Mouse (Mus musculus) liver, adult 2 months (tissue): ENCODE data around the gene Chrna9. TPM values are rescaled to one million over a fixed set of nuclear protein-coding genes. Genes with fewer than 3 reads are reported as not detected.

Experiments used
- DNase-seq: peaks from one replicate; pipeline ENCODE4 v3.0.0-alpha.2; 2011; ENCODE audit warnings: low read depth, low spot score; ENCODE audit errors: extremely low read depth
- H3K27ac ChIP-seq: fragments of 200-500 bp; replicated peaks from 2 replicates; pipeline ENCODE4 v1.5.1; 2012; ENCODE audit warnings: low read depth, mild to moderate bottlenecking, control low read depth, inconsistent platforms, low read length; ENCODE audit not compliant: insufficient read depth
- H3K27me3 ChIP-seq: fragments of 200-500 bp; 2 replicates; pipeline ENCODE4 v1.6.1; 2012; ENCODE audit warnings: mild to moderate bottlenecking, moderate library complexity, low read length, inconsistent platforms; ENCODE audit not compliant: control insufficient read depth, insufficient read depth
- H3K36me3 ChIP-seq: fragments of 200-500 bp; 2 replicates; pipeline ENCODE4 v1.6.1; 2012; ENCODE audit warnings: low read length, inconsistent platforms; ENCODE audit not compliant: control insufficient read depth, insufficient read depth
- H3K4me1 ChIP-seq: fragments of 200-500 bp; 2 replicates; pipeline ENCODE4 v1.6.1; 2011; ENCODE audit warnings: low read length; ENCODE audit not compliant: control insufficient read depth, insufficient read depth
- H3K4me3 ChIP-seq: fragments of 200-500 bp; 2 replicates; pipeline ENCODE4 v1.5.1; 2011; ENCODE audit warnings: low read depth, mild to moderate bottlenecking, control low read depth, low read length, moderate library complexity; ENCODE audit not compliant: insufficient read depth
- H3K79me2 ChIP-seq: fragments of 200-500 bp; 2 replicates; pipeline ENCODE4 v1.6.1; 2012; ENCODE audit warnings: inconsistent platforms, mild to moderate bottlenecking, low read length, moderate library complexity; ENCODE audit not compliant: control insufficient read depth, insufficient read depth
- H3K9ac ChIP-seq: fragments of 200-500 bp; 2 replicates; pipeline ENCODE4 v1.6.1; 2012; ENCODE audit warnings: low read depth, mild to moderate bottlenecking, control low read depth, inconsistent platforms, low read length
- CTCF ChIP-seq: fragments of 200-500 bp; IDR thresholded peaks from 2 replicates; pipeline ENCODE4 v1.5.1; 2011; ENCODE audit warnings: low read depth, low read length, control low read depth
- POLR2A ChIP-seq: fragments of 200-500 bp; IDR thresholded peaks from 2 replicates; pipeline ENCODE4 v1.6.1; 2011; ENCODE audit warnings: low read length, control low read depth; ENCODE audit not compliant: insufficient read depth; ENCODE audit errors: extremely low read depth
- WGBS: fragments of 180-500 bp; shearing (Covaris S2); methylation state at CpG from one replicate; pipeline ENCODE4 v1.1.7; 2018; 5-methylcytosine and 5-hydroxymethylcytosine counted together
- polyA plus RNA-seq: library from polyadenylated mRNA; depleted of rRNA; stranded (reverse); fragments of >200 nt; gene quantifications from 2 replicates; pipeline ENCODE4 v1.2.3, GENCODE M21; 2012
- total RNA-seq: library from RNA; depleted of rRNA; stranded (reverse); fragments of >200 nt; gene quantifications from 2 replicates; pipeline ENCODE4 v1.2.3, GENCODE M21; 2014

The Chrna9 gene
- total and polyA plus RNA-seq, 2 experiments = not detected

- Histone ChIP-seq H3K36me3 (no peaks in the 10 kb centered on the region), H3K4me3 (no peak overlapping the region), H3K27me3 (no peaks in the 10 kb centered on the region), H3K9ac (no peak overlapping the region), H3K4me1 (no peaks in the 10 kb centered on the region), H3K27ac (no peak overlapping the region), H3K79me2 (no peaks in the 10 kb centered on the region)
- WGBS = 87% methylated on average over 6 of the region's 6 CpGs
- DNase-seq = no peak
- TF ChIP-seq CTCF (no peak), POLR2A (no peak)
Measured at GRCm38 (mm10) chr5:65950236-65950635, 15.5 kb downstream of the Chrna9 start.

- Histone ChIP-seq H3K27ac (no peak overlapping the region), H3K4me3 (no peak overlapping the region), H3K36me3 (no peaks in the 10 kb centered on the region), H3K79me2 (no peaks in the 10 kb centered on the region), H3K9ac (no peak overlapping the region), H3K27me3 (no peaks in the 10 kb centered on the region), H3K4me1 (no peaks in the 10 kb centered on the region)
- TF ChIP-seq POLR2A (no peak), CTCF (no peak)
- no peak for DNase-seq
- 80% methylated on average over 18 of the region's 18 CpGs for WGBS
Measured at GRCm38 (mm10) chr5:65950679-65951512, 16.2 kb downstream of the Chrna9 start.

GRCm38 (mm10) chr5:65951513-65951909 is 16.8 kb downstream of the Chrna9 start:
- WGBS = 70% methylated on average over 4 of the region's 4 CpGs
- Histone ChIP-seq H3K36me3 (no peaks in the 10 kb centered on the region), H3K4me1 (no peaks in the 10 kb centered on the region), H3K4me3 (no peak overlapping the region), H3K27me3 (no peaks in the 10 kb centered on the region), H3K9ac (no peak overlapping the region), H3K79me2 (no peaks in the 10 kb centered on the region), H3K27ac (no peak overlapping the region)
- no peak for DNase-seq
- TF ChIP-seq POLR2A = no peak
- no peak for TF ChIP-seq CTCF

GRCm38 (mm10) chr5:65954130-65955080 is 19.7 kb downstream of the Chrna9 start:
- H3K79me2 ChIP-seq = no peaks in the 10 kb centered on the region
- WGBS = 92% methylated on average over 15 of the region's 16 CpGs
- TF ChIP-seq CTCF = no peak
- TF ChIP-seq POLR2A = no peak
- H3K36me3 ChIP-seq = no peaks in the 10 kb centered on the region
- H3K4me3 ChIP-seq = no peak overlapping the region
- no peak for DNase-seq
- H3K27me3 ChIP-seq = no peaks in the 10 kb centered on the region
- H3K9ac ChIP-seq = no peak overlapping the region
- no peaks in the 10 kb centered on the region for H3K4me1 ChIP-seq
- H3K27ac ChIP-seq = no peak overlapping the region

GRCm38 (mm10) chr5:65955343-65956143 is 20.8 kb downstream of the Chrna9 start:
- DNase-seq = peak; percentile 44
- WGBS = 43% methylated on average over 23 of the region's 23 CpGs
- Histone ChIP-seq H3K27ac (no peak overlapping the region), H3K9ac (no peak overlapping the region), H3K79me2 (no peaks in the 10 kb centered on the region), H3K36me3 (no peaks in the 10 kb centered on the region), H3K27me3 (no peaks in the 10 kb centered on the region), H3K4me1 (no peaks in the 10 kb centered on the region), H3K4me3 (peak overlapping the region; percentile 32)
- TF ChIP-seq POLR2A (no peak), CTCF (peak; percentile 95)
